Mouse (Mus musculus): ENCODE data around the gene Macf1.

DNA sequence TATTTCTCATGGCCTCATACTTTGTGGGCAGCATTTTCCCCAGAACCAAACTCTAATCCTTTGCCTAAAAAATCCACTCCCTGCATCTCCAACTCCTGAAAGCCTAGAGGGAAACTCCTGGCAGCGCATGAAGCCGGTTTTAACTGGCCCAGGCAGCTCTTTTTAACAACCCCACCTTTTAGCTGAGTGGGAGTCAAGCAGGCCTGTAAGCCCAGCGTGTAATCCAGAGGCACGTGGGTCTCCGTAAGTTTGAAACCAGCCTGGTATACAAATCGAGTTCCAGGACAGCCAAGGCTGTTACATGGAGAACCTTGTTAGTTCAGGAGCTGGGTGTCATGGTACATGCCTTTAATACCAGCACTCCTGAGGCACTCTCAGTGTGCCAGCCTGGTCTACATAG, 14.5 kb downstream of the Macf1 start:
- TF ChIP-seq CTCF (IDR thresholded peaks at IDR 0.05; ENCODE audit: low read depth, low read length) (no peak), EP300 (IDR thresholded peaks at IDR 0.05; ENCODE audit: insufficient read depth, low read depth, low read length) (no peak)

Measured in ES-Bruce4 (cell line).